Mouse (Mus musculus) liver, embryonic 15.5 days (tissue): ENCODE results near the gene Ccdc97. TPM values are rescaled to one million over a fixed set of nuclear protein-coding genes. Genes with fewer than 3 reads are reported as not detected.

Source experiments
- ATAC-seq: fragments of 200-750 bp; cut with Nextera tagmentation; 2 replicates; pipeline ENCODE4 v1.8.0; 2017; ENCODE audit warnings: moderate number of reproducible peaks, mild to moderate bottlenecking, moderate library complexity; ENCODE audit not compliant: insufficient read depth
- H3K27ac ChIP-seq: fragments of 300-500 bp; sonication (generic); replicated peaks from 2 replicates; pipeline ENCODE4 v1.5.1; 2015; ENCODE audit warnings: mild to moderate bottlenecking, inconsistent platforms
- H3K27me3 ChIP-seq: fragments of 300-500 bp; sonication (generic); 2 replicates; pipeline ENCODE4 v1.6.1; 2015; ENCODE audit warnings: mild to moderate bottlenecking, inconsistent platforms
- H3K36me3 ChIP-seq: fragments of 300-500 bp; sonication (generic); replicated peaks from 2 replicates; pipeline ENCODE4 v1.6.1; 2015; ENCODE audit warnings: moderate library complexity, mild to moderate bottlenecking, inconsistent platforms
- H3K4me1 ChIP-seq: fragments of 300-500 bp; sonication (generic); replicated peaks from 2 replicates; pipeline ENCODE4 v1.6.1; 2015; ENCODE audit warnings: inconsistent platforms
- H3K4me2 ChIP-seq: fragments of 300-500 bp; sonication (generic); 2 replicates; pipeline ENCODE4 v1.6.1; 2015; ENCODE audit warnings: moderate library complexity, mild to moderate bottlenecking, inconsistent platforms
- H3K4me3 ChIP-seq: fragments of 300-500 bp; sonication (generic); replicated peaks from 2 replicates; pipeline ENCODE4 v1.5.1; 2015; ENCODE audit warnings: mild to moderate bottlenecking, inconsistent platforms
- H3K9ac ChIP-seq: fragments of 300-500 bp; sonication (generic); 2 replicates; pipeline ENCODE4 v1.6.1; 2015; ENCODE audit warnings: moderate library complexity, mild to moderate bottlenecking, inconsistent platforms
- H3K9me3 ChIP-seq: fragments of 300-500 bp; sonication (generic); replicated peaks from 2 replicates; pipeline ENCODE4 v1.6.1; 2016; ENCODE audit warnings: inconsistent platforms
- WGBS: fragments of 180-500 bp; shearing (Covaris S2); methylation state at CpG from one replicate; pipeline ENCODE4 v1.1.7; 2015; ENCODE audit warnings: mixed read lengths; ENCODE audit not compliant: insufficient replicate concordance; 5-methylcytosine and 5-hydroxymethylcytosine counted together
- polyA plus RNA-seq: library from polyadenylated mRNA; unstranded; fragments of >200 nt; fragmentation: Nextera tagmentation; extraction: Ambion mirVana; gene quantifications from 2 replicates; pipeline ENCODE4 v1.2.1, GENCODE M21; 2015

The Ccdc97 gene
- polyA plus RNA-seq, 1 experiment from 2014 or later: 9.7 TPM

DNA sequence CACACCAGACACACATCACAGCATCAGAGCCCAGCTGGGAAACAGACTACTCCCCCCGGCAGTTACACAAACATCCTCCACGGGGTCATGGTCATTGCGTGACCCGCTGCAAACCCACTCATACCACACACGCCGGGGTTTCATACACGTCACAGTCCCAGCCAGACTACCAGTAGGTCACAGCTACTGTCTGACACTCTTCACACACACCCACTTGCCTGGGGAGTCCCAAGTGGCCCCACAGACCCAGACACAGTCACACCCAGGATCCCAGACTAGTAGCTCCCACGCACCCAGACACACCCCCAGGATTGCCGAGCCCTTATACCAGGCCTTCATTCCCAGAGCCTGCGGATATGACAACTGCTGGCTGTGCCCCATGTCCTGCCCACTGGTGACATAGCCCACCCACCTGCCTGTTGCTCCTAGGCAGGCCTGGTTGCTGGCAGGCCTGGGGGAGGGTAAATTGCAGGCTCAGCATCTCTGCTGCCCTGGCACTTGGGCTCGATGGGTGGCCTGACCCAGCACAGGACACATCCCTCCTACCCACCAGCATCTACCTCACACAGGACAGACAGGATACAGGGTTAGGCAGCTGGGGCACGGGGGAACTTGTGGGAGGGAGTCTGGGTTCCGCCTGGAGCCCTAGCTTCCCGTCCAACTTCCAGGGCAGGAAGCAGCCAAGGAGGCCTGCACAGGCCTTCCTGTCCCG, 11.2 kb downstream of the Ccdc97 start:
- no peak overlapping the region for H3K9ac ChIP-seq
- H3K36me3 ChIP-seq: peaks cover 42% of the 10 kb centered on the region
- peak overlapping the region; percentile 57 for H3K27ac ChIP-seq
- H3K4me3 ChIP-seq: no peak overlapping the region
- 58% methylated on average over 15 of the region's 15 CpGs for WGBS
- peaks cover 79% of the 10 kb centered on the region for H3K4me1 ChIP-seq
- H3K9me3 ChIP-seq: no peaks in the 10 kb centered on the region
- no peak overlapping the region; the same call in 1 of the 2 replicates for H3K4me2 ChIP-seq
- H3K27me3 ChIP-seq: no peaks in the 10 kb centered on the region
- peak; percentile 8; the same call in 1 of the 2 replicates for ATAC-seq

DNA sequence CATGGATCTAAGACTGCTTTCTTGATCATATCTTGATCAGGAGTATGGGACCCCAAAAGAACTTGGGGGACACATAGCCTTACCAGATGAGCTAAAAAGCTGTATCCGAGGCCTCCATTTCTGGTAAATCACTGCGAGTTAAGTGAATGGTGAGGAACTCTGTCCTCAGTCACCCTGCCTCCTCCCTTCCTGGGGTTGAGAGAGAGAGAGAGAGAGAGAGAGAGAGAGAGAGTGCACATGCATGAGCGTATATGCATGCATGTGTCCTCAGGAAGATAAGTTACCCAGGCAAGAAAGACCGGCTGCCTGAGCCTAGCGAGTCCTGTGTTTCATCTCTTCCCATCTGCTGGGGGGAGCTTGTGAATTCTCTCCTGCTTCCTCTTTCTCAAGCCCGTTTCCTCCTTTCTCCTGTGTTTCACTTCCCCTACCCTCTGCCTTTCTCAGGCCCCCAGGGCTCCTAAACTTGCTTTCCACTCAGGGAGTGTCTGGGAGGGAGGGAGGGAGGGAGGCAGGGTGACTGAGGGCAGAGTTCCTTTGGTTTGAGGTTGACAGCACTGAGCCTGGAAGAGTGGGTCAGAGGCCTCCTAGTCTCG, 12.2 kb downstream of the Ccdc97 start:
- Histone ChIP-seq H3K27ac (peak overlapping the region; percentile 56), H3K4me1 (peaks cover 70% of the 10 kb centered on the region), H3K4me3 (no peak overlapping the region), H3K27me3 (no peaks in the 10 kb centered on the region), H3K36me3 (peaks cover 47% of the 10 kb centered on the region), H3K4me2 (no peak overlapping the region), H3K9me3 (no peaks in the 10 kb centered on the region; the same call in 1 of the 2 replicates), H3K9ac (no peak overlapping the region)
- ATAC-seq: no peak
- 42% methylated on average over 7 of the region's 7 CpGs for WGBS

DNA sequence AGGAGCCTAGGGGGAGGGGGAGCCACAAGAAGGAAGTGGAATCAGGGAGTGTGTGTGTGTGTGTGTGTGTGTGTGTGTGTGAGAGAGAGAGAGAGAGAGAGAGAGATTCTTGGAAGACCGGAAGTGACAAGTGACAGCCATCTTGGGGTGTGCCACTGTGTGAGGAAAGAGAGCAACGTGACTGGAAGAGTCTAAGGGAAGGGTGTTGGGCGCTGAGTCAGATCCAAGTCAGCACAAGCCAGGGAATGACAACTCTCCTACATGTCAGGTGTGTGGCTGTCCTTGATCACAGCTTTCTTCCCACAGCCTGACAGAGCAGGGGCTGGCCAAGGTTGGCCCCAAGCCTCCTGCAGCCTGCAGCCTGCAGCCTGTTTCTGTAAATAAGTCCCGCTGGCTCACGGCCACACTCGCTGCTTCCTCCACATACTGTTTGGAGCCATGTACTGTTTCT, 13.1 kb downstream of the Ccdc97 start:
- no peaks in the 10 kb centered on the region for H3K27me3 ChIP-seq
- H3K36me3 ChIP-seq: peaks cover 49% of the 10 kb centered on the region
- H3K4me1 ChIP-seq: peaks cover 64% of the 10 kb centered on the region
- no peaks in the 10 kb centered on the region; the same call in 1 of the 2 replicates for H3K9me3 ChIP-seq
- H3K27ac ChIP-seq: peak overlapping the region; percentile 56
- no peak overlapping the region for H3K4me3 ChIP-seq
- no peak for ATAC-seq
- H3K4me2 ChIP-seq: no peak overlapping the region
- WGBS: 63% methylated on average over 6 of the region's 6 CpGs
- no peak overlapping the region for H3K9ac ChIP-seq

DNA sequence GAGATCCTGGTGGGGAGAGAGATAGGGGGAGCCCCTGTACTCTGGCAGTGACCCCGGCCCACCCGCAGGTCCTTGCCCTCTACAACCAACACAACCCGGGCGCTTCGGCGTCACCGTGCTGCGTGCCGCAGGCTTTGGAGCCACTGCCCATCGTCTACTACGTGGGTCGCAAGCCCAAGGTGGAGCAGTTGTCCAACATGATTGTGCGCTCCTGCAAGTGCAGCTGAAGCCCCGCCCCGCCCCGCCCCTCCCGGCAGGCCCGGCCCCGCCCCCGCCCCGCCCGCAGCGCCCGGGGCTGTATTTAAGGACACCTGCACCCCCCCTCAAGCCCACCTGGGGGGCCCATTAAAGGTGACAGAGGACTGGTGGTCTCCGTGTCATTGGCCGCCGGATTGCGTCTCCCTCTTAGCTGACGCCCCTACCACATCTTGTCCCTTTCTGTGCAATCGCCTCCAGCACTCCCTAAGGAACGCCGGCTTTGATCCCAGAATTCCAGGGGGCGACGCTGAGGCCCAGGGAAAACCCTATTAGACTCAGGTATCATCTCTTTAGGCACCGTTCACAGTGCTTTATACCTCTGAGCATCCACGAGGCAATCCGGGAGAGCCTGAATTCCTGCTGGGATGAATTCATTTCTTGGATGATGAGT, 14.0 kb downstream of the Ccdc97 start:
- Histone ChIP-seq H3K4me1 (peaks cover 54% of the 10 kb centered on the region), H3K36me3 (peaks cover 58% of the 10 kb centered on the region), H3K4me3 (no peak overlapping the region), H3K9me3 (no peaks in the 10 kb centered on the region; the same call in 1 of the 2 replicates), H3K27ac (no peak overlapping the region), H3K4me2 (peak overlapping the region; percentile 51), H3K9ac (no peak overlapping the region), H3K27me3 (no peaks in the 10 kb centered on the region)
- ATAC-seq: no peak
- 59% methylated on average over 31 of the region's 37 CpGs for WGBS

DNA sequence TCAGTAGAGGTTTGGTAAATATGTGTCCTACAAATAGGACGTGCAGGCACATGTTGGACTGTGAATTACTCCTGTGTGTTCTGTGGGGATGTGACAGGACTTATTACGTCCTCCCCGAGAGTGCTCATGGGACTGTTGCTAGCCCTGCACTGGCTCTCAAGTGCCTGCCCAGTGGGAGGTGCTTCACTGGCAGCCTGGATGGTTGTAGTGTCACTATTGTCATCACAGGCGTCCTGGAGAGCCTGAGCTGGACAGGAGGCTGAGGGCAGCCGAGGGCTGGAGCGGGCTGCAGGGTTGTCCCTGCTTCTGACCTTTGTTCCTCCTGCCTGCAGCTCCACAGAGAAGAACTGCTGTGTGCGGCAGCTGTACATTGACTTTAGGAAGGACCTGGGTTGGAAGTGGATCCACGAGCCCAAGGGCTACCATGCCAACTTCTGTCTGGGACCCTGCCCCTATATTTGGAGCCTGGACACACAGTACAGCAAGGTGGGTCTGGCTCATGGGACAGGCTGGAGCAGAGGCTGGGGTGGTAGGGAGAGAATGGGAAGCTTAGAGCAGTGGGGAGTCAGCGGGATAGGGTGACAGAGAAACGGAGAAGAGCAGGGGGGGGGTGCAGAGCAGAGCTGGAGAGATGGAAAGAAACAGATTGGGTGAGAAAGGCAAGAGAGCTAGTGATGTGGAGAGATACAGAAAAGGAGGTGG, 14.9 kb downstream of the Ccdc97 start:
- H3K4me3 ChIP-seq: 0 out of 2 replicates have a peak overlapping the region, but pooled peaks have one; percentile 8

DNA sequence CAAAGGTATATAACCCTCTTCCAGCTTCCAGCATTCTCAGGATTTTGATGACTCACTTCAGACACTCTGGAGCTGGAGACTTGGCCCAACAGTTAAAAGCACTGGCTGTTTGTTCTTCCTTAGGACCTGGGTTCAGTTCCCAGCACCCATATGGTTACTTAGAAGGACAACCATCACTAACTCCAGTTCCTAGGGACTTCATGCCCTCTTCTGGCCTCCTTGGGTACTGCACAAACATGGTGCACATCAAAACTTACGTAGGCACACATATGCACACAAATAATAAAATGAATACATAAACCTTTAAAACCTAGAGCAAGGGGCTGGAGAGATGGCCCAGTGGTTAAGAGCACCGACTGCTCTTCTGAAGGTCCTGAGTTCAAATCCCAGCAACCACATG, 16.5 kb downstream of the Ccdc97 start:
- Histone ChIP-seq H3K9me3 (no peaks in the 10 kb centered on the region; the same call in 1 of the 2 replicates), H3K9ac (no peak overlapping the region), H3K4me2 (no peak overlapping the region), H3K27ac (no peak overlapping the region), H3K4me1 (peaks cover 42% of the 10 kb centered on the region), H3K36me3 (peaks cover 81% of the 10 kb centered on the region), H3K27me3 (no peaks in the 10 kb centered on the region), H3K4me3 (no peak overlapping the region)
- ATAC-seq: no peak
- whole genome bisulfite sequencing: 74% methylated on average over 2 of the region's 2 CpGs

More for the DNA sequence above, 14.9 kb downstream of the Ccdc97 start:
- H3K36me3 ChIP-seq: peaks cover 67% of the 10 kb centered on the region
- H3K9ac ChIP-seq: no peak overlapping the region
- peak; percentile 43 for ATAC-seq
- peak overlapping the region; percentile 51 for H3K4me2 ChIP-seq
- peaks cover 49% of the 10 kb centered on the region for H3K4me1 ChIP-seq
- H3K9me3 ChIP-seq: no peaks in the 10 kb centered on the region; the same call in 1 of the 2 replicates
- no peaks in the 10 kb centered on the region for H3K27me3 ChIP-seq
- 59% methylated on average over 10 of the region's 10 CpGs for WGBS
- no peak overlapping the region; the same call in 1 of the 2 replicates for H3K27ac ChIP-seq

DNA sequence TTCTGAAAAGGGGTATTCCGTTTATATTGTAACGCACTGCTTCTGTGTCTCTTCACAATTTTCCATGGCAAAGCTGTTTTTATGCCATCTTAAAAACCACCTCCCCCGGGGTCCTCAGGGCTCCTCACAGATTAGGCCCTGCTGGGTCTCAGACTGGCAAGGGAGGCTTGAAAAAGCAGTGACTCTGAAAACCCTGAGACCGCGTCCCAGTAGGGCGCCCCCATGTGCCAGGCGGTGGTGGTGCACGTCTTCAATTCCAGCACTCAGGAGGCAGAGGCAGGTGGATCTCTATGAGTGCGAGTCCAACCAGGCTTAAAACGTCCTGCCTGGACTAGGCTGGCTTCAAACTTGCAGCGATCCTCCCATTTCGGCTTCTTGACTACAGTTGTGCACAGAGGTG, 18.2 kb downstream of the Ccdc97 start:
- Histone ChIP-seq H3K9me3 (no peaks in the 10 kb centered on the region; the same call in 1 of the 2 replicates), H3K27ac (no peak overlapping the region), H3K27me3 (no peaks in the 10 kb centered on the region), H3K36me3 (peaks cover 87% of the 10 kb centered on the region), H3K4me2 (no peak overlapping the region), H3K4me3 (no peak overlapping the region), H3K9ac (no peak overlapping the region), H3K4me1 (peaks cover 26% of the 10 kb centered on the region)
- WGBS: 84% methylated on average over 12 of the region's 12 CpGs
- ATAC-seq: no peak

DNA sequence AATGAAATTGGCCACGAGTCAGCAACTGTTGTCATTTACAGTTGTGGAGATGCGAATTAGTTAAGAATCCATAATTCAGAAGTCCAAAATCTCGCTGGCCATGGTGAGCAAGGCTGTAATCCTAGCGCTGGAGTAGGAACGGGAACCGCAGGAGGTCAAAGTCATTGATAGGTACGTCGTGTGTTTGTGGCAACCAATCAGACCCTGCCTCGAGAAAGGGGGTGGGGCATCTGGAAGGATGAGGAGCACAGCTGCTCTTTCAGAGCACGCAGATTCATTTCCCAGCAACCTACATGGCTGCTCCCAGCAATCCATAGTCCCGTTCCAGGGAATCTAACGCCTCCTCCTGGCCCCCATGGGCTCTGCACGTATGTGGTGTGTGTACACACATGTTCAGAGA, 19.0 kb downstream of the Ccdc97 start:
- H3K27ac ChIP-seq: no peak overlapping the region
- H3K4me3 ChIP-seq: no peak overlapping the region
- no peak overlapping the region for H3K9ac ChIP-seq
- WGBS: 78% methylated on average over 13 of the region's 13 CpGs
- H3K36me3 ChIP-seq: peaks cover 88% of the 10 kb centered on the region
- no peak for ATAC-seq
- H3K4me2 ChIP-seq: no peak overlapping the region
- H3K4me1 ChIP-seq: peaks cover 17% of the 10 kb centered on the region
- no peaks in the 10 kb centered on the region for H3K27me3 ChIP-seq
- H3K9me3 ChIP-seq: no peaks in the 10 kb centered on the region; the same call in 1 of the 2 replicates

DNA sequence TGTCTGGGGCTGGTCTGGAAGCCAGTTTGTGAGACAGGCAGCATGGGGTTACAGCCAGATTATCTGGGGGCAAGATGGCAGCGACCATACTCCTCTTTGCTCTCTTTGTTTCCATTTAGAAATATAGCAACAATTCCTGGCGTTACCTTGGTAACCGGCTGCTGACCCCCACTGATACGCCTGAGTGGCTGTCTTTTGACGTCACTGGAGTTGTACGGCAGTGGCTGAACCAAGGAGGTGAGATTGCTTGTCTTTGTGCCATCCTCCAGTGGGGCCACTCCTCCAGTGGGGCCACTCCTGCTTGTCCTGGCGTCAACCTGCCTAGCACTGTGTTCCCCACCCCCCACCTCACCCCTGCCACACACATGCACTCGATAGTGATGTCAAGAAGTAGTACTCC, 24.8 kb downstream of the Ccdc97 start:
- H3K27ac ChIP-seq: no peak overlapping the region
- peaks cover 35% of the 10 kb centered on the region for H3K4me1 ChIP-seq
- no peaks in the 10 kb centered on the region for H3K27me3 ChIP-seq
- no peak overlapping the region for H3K9ac ChIP-seq
- H3K4me3 ChIP-seq: no peak overlapping the region
- peaks cover 69% of the 10 kb centered on the region for H3K36me3 ChIP-seq
- no peaks in the 10 kb centered on the region for H3K9me3 ChIP-seq
- H3K4me2 ChIP-seq: no peak overlapping the region
- ATAC-seq: no peak
- WGBS: 73% methylated on average over 8 of the region's 8 CpGs

DNA sequence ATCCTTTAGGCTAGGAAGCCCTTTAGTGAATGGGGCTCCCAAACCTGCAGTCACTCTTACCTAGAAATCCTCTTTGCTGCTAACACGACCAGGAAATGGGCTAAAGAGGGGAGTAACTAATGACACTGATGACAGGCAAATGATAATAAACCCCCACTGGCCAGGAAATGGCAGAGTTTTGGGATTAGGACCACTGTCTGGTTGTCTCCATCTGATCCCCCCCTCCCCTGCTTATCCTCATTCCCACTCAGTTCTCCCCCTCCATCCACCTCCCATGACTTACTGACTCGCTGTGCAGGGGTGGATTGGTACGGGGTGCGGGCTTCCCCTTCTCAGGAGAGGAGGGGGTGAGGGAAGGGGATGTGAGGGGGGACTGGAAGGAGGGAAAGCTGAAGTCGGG, 28.8 kb downstream of the Ccdc97 start:
- ATAC-seq: no peak
- H3K27ac ChIP-seq: peak overlapping the region; percentile 91
- H3K4me1 ChIP-seq: peaks cover 74% of the 10 kb centered on the region
- peak overlapping the region; percentile 72 for H3K4me3 ChIP-seq
- peak overlapping the region; percentile 92 for H3K4me2 ChIP-seq
- H3K9ac ChIP-seq: peak overlapping the region; percentile 88
- no peaks in the 10 kb centered on the region for H3K9me3 ChIP-seq
- peaks cover 33% of the 10 kb centered on the region for H3K36me3 ChIP-seq
- H3K27me3 ChIP-seq: no peaks in the 10 kb centered on the region
- WGBS: 21% methylated on average over 5 of the region's 5 CpGs
